Mouse (Mus musculus) left cerebral cortex, postnatal 4 days (tissue): ENCODE results near the gene Hibch. TPM values are rescaled to one million over a fixed set of nuclear protein-coding genes. Genes with fewer than 3 reads are reported as not detected.
"Not testable (repeated sequence)": the region's sequence is repeated elsewhere in the genome, so short reads cannot be mapped to it uniquely, and the experiment has no call there.

Experiments used
- DNase-seq: peaks from one replicate; pipeline ENCODE4 v3.0.0-alpha.2; 2022
- intact Hi-C: fragments of 180-260 bp; cut with DNase I; formaldehyde crosslinking; loops from one replicate; pipeline ENCODE4 v1.15.1; 2025
- total RNA-seq, 2 experiments: library from RNA; stranded (reverse); gene quantifications; 2 replicates each; pipeline ENCODE4 v1.2.3; 2021

Gene Hibch
- total RNA-seq, 2 experiments from 2014 or later = 12.9 to 14.3 TPM

- DNase-seq = no peak
- intact Hi-C loops = no loop called here
These were observed 23.1 kb downstream of the Hibch start for GRCm38 (mm10) chr1:52867876-52868275.

- intact Hi-C loops = no loop called here
- DNase-seq = no peak
These were observed 39.5 kb downstream of the Hibch start for GRCm38 (mm10) chr1:52884208-52884607.

DNA sequence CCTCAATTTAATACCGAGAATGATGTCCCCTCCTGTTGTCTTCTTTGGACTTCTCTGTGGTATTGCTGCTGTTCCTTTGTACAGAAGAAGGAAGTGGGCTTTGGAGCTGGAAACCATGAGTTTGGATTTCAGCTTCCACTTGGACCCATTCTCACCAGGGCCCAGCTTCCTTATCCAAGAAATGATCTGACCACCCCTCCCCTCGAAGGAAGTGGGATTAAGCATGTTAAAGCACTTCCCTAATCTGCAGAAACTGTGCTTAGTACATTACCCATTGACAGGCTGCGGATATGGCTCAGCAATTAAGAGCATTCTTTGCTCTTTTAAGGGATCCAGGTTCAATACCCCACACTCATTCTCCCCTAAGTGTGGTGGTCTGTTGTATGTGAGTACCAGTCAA, 65.1 kb downstream of the Hibch start:
- intact Hi-C loops = no loop called here

GRCm38 (mm10) chr1:52916655-52917054, 71.9 kb downstream of the Hibch start:
- intact Hi-C loops = no loop called here
- DNase-seq = no peak

More for the DNA sequence above, 65.1 kb downstream of the Hibch start:
- no peak for DNase-seq

GRCm38 (mm10) chr1:52918897-52919296, 74.2 kb downstream of the Hibch start:
- intact Hi-C loops = not testable (repeated sequence)

DNA sequence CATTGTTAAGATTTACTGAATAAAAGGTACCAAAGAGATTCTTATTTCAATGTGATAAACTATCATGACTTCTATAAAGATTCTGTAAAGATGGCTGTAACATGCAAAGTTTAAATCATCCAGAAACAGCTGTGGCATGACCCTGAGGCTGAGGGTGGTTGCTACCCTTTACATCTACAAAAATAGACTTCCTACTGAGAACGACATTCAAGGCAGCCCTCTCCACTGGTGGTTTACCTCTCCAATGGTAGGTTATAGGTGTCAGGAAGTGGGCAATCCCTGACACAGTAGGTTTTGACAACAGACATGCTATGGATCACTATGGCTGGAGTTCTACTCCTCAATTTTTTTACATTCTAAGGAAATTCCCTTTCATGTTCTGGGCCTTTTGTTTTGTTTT, 79.8 kb downstream of the Hibch start:
- DNase-seq, intact Hi-C loops: not testable (repeated sequence)

More at GRCm38 (mm10) chr1:52918897-52919296, 74.2 kb downstream of the Hibch start:
- not testable (repeated sequence) for DNase-seq

DNA sequence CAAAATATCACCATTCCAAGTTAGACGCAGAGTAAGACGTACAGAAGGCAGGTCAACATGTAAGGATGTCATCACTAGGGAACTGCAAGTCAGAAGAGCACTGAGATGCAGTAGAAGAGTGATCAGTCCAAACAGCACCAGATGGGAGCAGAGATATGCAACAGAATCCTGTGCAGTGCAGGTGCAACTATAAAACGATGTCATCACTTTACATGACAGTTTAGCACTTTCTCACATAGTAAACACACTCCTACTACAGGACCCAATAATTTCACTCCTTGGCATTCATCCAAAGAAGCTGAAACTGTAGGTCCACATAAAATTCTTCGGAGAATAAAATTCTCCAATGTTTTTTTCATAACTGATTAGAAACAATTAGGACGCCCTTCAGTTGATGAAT, 89.8 kb downstream of the Hibch start:
- intact Hi-C loops = no loop called here
- DNase-seq = no peak

DNA sequence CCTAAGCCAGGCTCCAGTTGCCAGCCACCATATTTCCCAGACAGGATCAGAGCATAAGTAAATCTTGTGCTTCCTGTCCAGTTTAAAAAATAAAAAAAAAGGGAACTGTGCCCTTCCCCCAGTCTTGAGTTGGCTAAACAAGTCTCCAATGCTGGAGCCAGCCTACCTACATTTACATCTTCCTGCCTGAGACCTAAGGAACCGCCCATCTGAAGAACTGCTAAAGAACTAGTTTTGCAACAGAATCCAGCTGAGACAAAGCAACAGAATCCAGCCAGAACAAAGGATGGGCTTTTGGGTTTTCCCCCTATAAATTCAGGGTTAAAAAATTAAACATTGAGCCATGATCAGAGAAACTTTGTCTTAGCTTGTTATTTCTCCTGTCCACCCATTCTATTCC, 94.3 kb downstream of the Hibch start:
- no peak for DNase-seq
- intact Hi-C loops = no loop called here

- no peak for DNase-seq
- intact Hi-C loops = no loop called here
These were observed 103.2 kb downstream of the Hibch start for GRCm38 (mm10) chr1:52947895-52948294.

- intact Hi-C loops = loop anchor here (5.0 kb wide), 1 partner anchor 81 kb away; no protein-coding TSS in a partner anchor
- no peak for DNase-seq
These were observed 106.6 kb downstream of the Hibch start for GRCm38 (mm10) chr1:52951146-52951868.

DNA sequence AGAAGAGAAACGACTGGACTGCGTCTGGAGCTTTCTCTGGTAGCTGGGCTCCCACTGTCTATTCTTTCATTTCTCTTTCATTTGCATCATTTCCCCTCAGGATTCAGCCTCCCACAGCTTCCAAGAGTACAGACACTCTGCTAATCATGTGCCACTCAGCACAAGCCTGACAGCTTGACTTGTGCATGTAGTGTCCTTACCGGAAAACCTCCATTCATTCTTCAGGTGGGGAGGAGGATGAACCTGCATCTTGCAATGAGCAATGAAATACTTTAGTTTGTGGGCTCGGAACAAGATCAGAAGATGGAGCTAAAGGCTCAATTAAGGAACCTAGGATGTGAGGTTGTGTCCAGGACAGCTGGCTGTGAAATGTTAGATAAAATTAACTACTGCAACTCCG, 107.4 kb downstream of the Hibch start:
- DNase-seq = no peak
- intact Hi-C loops = loop anchor here (5.0 kb wide), 1 partner anchor 80 kb away; no protein-coding TSS in a partner anchor

DNA sequence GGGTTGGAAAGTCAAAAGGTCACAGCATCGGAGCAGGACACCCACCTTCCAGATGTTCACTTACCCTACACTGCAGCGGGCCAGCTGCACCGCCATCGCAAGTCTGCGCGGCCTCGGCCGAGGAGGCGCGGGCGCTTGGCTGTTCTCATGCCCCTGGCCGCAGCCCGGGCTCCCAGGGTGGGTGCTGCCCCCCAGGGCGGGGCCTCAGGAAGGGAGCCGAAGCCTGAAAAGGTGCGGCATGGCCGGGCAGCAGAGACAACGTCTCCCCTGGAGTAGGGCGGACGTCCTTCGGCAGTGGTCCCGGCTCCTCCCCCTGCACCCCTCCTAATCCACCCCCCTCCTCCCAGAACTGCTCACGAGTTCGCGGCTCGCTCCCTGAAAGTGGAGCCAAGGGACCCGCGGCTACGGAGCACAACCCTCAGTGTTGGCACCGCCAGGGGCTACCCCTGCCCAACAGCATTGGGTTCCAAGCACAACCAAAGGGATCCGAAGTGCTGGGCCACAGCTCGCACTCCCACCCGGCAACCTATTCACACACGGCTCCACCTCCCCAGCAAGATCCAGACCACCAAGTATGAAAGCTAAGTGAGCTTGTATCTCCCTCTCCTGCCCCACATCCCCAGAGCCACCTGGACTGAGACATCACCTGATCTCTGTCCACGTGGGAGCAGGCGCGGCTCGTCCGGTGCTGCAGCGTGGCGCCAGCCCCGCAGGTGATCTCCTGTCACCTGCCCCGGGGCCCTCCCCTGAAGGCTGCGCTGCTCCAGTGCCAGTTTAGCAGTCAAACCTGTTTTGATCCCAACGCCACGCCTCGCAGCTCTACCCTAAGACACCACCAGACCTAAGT, 108.0 kb downstream of the Hibch start:
- intact Hi-C loops = loop anchor here (5.0 kb wide), 1 partner anchor 80 kb away; no protein-coding TSS in a partner anchor
- peak; percentile 16 for DNase-seq

- no peak for DNase-seq
- intact Hi-C loops = loop anchor here (5.0 kb wide), 1 partner anchor 79 kb away; no protein-coding TSS in a partner anchor
These were observed 108.8 kb downstream of the Hibch start for GRCm38 (mm10) chr1:52953548-52953947.

- intact Hi-C loops = loop anchor here (5.0 kb wide), 1 partner anchor 78 kb away; no protein-coding TSS in a partner anchor
- no peak for DNase-seq
These were observed 109.7 kb downstream of the Hibch start for GRCm38 (mm10) chr1:52954456-52954855.

- DNase-seq = peak; percentile 29
- intact Hi-C loops = no loop called here
These were observed 110.4 kb downstream of the Hibch start for GRCm38 (mm10) chr1:52955102-52955501.

DNA sequence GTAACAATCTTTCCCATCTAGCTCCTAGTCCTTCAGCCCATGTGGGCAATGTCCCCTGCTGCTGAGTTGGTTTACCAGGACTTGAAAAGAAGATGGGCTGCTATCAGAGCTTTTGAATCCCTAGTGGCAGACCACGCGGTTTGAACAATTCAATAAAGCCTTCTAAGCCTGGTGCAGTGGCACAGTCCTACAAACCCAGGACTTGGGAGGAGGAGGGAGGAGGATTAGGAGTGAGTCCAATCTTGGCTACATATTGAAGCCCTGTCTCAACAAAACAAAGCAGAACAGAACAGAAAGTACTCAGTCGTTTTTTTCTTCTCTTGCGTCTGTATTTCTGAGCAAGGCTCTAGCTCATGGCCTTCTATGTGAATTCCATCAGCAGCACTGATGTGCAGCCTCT, 112.0 kb downstream of the Hibch start:
- DNase-seq = no peak
- intact Hi-C loops = no loop called here

- DNase-seq = no peak
- intact Hi-C loops = no loop called here
These were observed 115.5 kb downstream of the Hibch start for GRCm38 (mm10) chr1:52960191-52960590.

DNA sequence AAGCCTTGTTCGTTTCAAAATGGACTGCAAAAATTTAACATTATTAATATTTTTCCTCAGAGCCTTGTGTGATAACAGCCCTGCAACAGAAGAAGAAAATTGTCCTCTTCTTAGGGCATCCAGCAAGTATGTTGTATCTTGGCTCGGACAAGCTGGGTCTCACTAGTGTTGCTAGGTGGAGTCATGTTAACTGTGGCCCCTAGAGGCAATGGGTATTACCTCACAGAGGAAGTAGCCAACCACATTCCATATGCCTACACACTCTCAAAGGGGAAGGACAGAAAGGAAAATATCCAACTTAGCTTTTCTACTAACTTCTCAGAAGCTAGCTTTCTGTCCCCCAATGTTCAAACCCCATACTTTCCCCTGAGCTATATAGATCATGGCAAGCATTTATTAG, 118.4 kb downstream of the Hibch start:
- intact Hi-C loops = no loop called here
- DNase-seq = no peak

- DNase-seq = no peak
These were observed 119.9 kb downstream of the Hibch start for GRCm38 (mm10) chr1:52964581-52964980.

More at GRCm38 (mm10) chr1:52964581-52964980, 119.9 kb downstream of the Hibch start:
- intact Hi-C loops = no loop called here
